Mouse (Mus musculus) testis, adult 2 months (tissue): Measurements from ENCODE around the gene Ctnna2.

ENCODE experiments used
- CTCF ChIP-seq: fragments of 200-500 bp; IDR thresholded peaks from 2 replicates; pipeline ENCODE4 v1.5.1; 2012; ENCODE audit warnings: low read depth, mild to moderate bottlenecking, inconsistent platforms, low read length, moderate library complexity; ENCODE audit not compliant: control insufficient read depth, insufficient read depth, insufficient replicate concordance
- POLR2A ChIP-seq: fragments of 200-500 bp; IDR thresholded peaks from 2 replicates; pipeline ENCODE4 v1.6.1; 2012; ENCODE audit warnings: low read depth, mild to moderate bottlenecking, inconsistent platforms, low read length, moderate library complexity; ENCODE audit not compliant: control insufficient read depth

DNA sequence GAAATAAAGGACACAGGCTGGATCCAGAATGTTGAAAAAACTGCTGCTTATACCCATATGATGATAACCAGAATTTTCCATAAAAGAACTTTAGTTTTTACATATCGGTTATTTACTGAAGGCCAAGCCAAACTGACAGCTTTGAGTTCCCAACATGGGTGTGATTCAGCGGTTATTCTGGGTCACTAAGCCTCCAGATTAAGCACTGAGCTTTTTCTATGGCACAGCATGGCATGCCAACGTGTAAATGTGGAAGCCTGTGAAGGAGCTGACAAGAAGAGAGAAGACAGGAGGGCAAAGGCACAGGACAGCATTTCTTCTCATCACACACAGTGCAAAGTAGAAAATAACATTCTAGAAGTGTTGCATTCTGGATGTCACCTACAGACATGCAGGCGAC is 240.9 kb downstream of the Ctnna2 start:
- no peak for TF ChIP-seq CTCF
- TF ChIP-seq POLR2A: no peak
